In the genomic region with DNA sequence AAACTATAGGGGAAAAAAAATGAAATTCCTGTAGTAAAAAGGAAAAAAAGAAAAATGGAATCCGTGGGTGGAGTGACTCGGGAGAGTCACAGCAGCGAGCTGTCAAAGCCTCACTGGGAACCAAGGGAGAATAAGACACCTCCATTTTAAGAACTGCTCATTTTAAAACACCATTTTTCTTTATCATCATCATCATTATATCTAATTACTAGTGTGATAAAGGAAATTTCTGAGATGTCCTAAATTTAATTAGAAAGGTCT, we compare ENCODE assay signal across 25 mouse cellular contexts. TPM values are rescaled to one million over a fixed set of nuclear protein-coding genes. Genes with fewer than 3 reads are reported as not detected.
DNase-seq lines count a peak whose midpoint lies in the region; ATAC-seq and TF ChIP-seq lines count a peak whose summit lies in the region.
"Had no signal": no experiment of that assay in that cellular context is flagged by ENCODE, and none has a peak within 500 bp of the region (broad histone marks: within the 10 kb centered on the region; RNA-seq: fewer than 3 reads in every experiment).

No protein-coding gene starts in this region.

- DNase-seq in forebrain, embryonic 10.5 days (ENCODE audit: extremely low spot score, low spot score), result no peak
- DNase-seq in forebrain, postnatal 0 days, result no peak
- no peak for DNase-seq in forebrain, embryonic 11.5 days (ENCODE audit: low spot score)
- no peak for DNase-seq in layer of hippocampus, adult 2 months (ENCODE audit: low spot score in 2 of 2)
- DNase-seq in layer of hippocampus, adult 18-20 months (ENCODE audit: low spot score in 2 of 2), result no peak
- DNase-seq in lung, embryonic 14.5 days, result no peak
- DNase-seq in lung, postnatal 14 days, result no peak
- DNase-seq: adrenal gland, adult 2 months; adrenal gland, postnatal 10 days; adrenal gland, postnatal 25 days; cerebellum, adult 11 months; cerebellum, adult 18-20 months; cerebellum, adult 8-10 months; cerebellum, adult 9-11 months; cerebellum, postnatal 14 days; cerebellum, postnatal 36 days; embryo, embryonic 11 days had no signal

- H3K4me1 ChIP-seq in forebrain, embryonic 15.5 days, result peaks cover 15% of the 10 kb centered on the region
- H3K4me1 ChIP-seq in forebrain, embryonic 10.5 days, result no peaks in the 10 kb centered on the region
- no peaks in the 10 kb centered on the region for H3K4me1 ChIP-seq in forebrain, postnatal 0 days (ENCODE audit: insufficient read depth)
- no peaks in the 10 kb centered on the region for H3K4me1 ChIP-seq in forebrain, embryonic 11.5 days (replicated peaks; ENCODE audit: control insufficient read depth, insufficient read depth, low read length)
- peaks cover 8% of the 10 kb centered on the region for H3K4me1 ChIP-seq in lung, embryonic 14.5 days (ENCODE audit: insufficient read depth)
- H3K4me1 ChIP-seq: embryonic facial prominence, embryonic 13.5 days; embryonic facial prominence, embryonic 15.5 days had no signal

- H3K9me3 ChIP-seq in forebrain, embryonic 15.5 days, result no peaks in the 10 kb centered on the region
- no peaks in the 10 kb centered on the region for H3K9me3 ChIP-seq in forebrain, embryonic 10.5 days
- no peaks in the 10 kb centered on the region for H3K9me3 ChIP-seq in forebrain, postnatal 0 days (ENCODE audit: low read length)
- H3K9me3 ChIP-seq in forebrain, embryonic 11.5 days (ENCODE audit: control insufficient read depth, low read length), result no peaks in the 10 kb centered on the region
- no peaks in the 10 kb centered on the region for H3K9me3 ChIP-seq in lung, embryonic 14.5 days (ENCODE audit: low read depth, low read length)
- H3K9me3 ChIP-seq: embryonic facial prominence, embryonic 15.5 days had no signal

- H3K4me3 ChIP-seq in forebrain, embryonic 15.5 days, result no peak overlapping the region
- no peak overlapping the region for H3K4me3 ChIP-seq in forebrain, embryonic 10.5 days
- no peak overlapping the region for H3K4me3 ChIP-seq in forebrain, postnatal 0 days (ENCODE audit: low read depth, low read length)
- no peak overlapping the region for H3K4me3 ChIP-seq in forebrain, embryonic 11.5 days (ENCODE audit: low read depth, low read length)
- no peak overlapping the region for H3K4me3 ChIP-seq in layer of hippocampus, adult 2 months
- H3K4me3 ChIP-seq in lung, embryonic 14.5 days (ENCODE audit: low read depth, low read length), result no peak overlapping the region
- H3K4me3 ChIP-seq: embryonic facial prominence, embryonic 13.5 days; embryonic facial prominence, embryonic 15.5 days; erythroblast, embryonic 14.5 days had no signal

- peak overlapping the region; percentile 63 for H3K27ac ChIP-seq in forebrain, embryonic 15.5 days (replicated peaks)
- no peak overlapping the region for H3K27ac ChIP-seq in forebrain, embryonic 10.5 days
- H3K27ac ChIP-seq in forebrain, postnatal 0 days (ENCODE audit: low read depth, low read length), result no peak overlapping the region; the same call in 1 of the 2 replicates
- H3K27ac ChIP-seq in forebrain, embryonic 11.5 days (ENCODE audit: low read depth, low read length), result no peak overlapping the region
- H3K27ac ChIP-seq in layer of hippocampus, adult 2 months, result peak overlapping the region; percentile 33; the same call in 1 of the 2 replicates
- no peak overlapping the region for H3K27ac ChIP-seq in lung, embryonic 14.5 days (ENCODE audit: low read depth)
- H3K27ac ChIP-seq: embryonic facial prominence, embryonic 13.5 days; embryonic facial prominence, embryonic 15.5 days had no signal

- H3K4me2 ChIP-seq in forebrain, embryonic 15.5 days (replicated peaks), result no peak overlapping the region
- H3K4me2 ChIP-seq in forebrain, postnatal 0 days (ENCODE audit: low read depth), result no peak overlapping the region
- no peak overlapping the region for H3K4me2 ChIP-seq in forebrain, embryonic 11.5 days (ENCODE audit: low read depth, low read length, severe bottlenecking)
- no peak overlapping the region for H3K4me2 ChIP-seq in lung, embryonic 14.5 days
- H3K4me2 ChIP-seq: embryonic facial prominence, embryonic 13.5 days; embryonic facial prominence, embryonic 15.5 days had no signal

- no peaks in the 10 kb centered on the region for H3K36me3 ChIP-seq in forebrain, embryonic 15.5 days
- H3K36me3 ChIP-seq in forebrain, embryonic 10.5 days (replicated peaks), result no peaks in the 10 kb centered on the region
- H3K36me3 ChIP-seq in forebrain, postnatal 0 days (ENCODE audit: insufficient read depth), result no peaks in the 10 kb centered on the region
- no peaks in the 10 kb centered on the region for H3K36me3 ChIP-seq in forebrain, embryonic 11.5 days (ENCODE audit: control insufficient read depth, insufficient read depth, low read length)
- no peaks in the 10 kb centered on the region for H3K36me3 ChIP-seq in lung, embryonic 14.5 days (ENCODE audit: insufficient read depth)
- H3K36me3 ChIP-seq: embryonic facial prominence, embryonic 13.5 days; embryonic facial prominence, embryonic 15.5 days had no signal

- no peaks in the 10 kb centered on the region for H3K27me3 ChIP-seq in forebrain, embryonic 15.5 days
- no peaks in the 10 kb centered on the region for H3K27me3 ChIP-seq in forebrain, embryonic 10.5 days (ENCODE audit: poor library complexity, severe bottlenecking)
- no peaks in the 10 kb centered on the region for H3K27me3 ChIP-seq in forebrain, postnatal 0 days (ENCODE audit: insufficient read depth, low read length)
- H3K27me3 ChIP-seq in forebrain, embryonic 11.5 days (ENCODE audit: control insufficient read depth, insufficient read depth, low read length), result no peaks in the 10 kb centered on the region
- H3K27me3 ChIP-seq in lung, embryonic 14.5 days (ENCODE audit: insufficient read depth, low read length), result no peaks in the 10 kb centered on the region
- H3K27me3 ChIP-seq: embryonic facial prominence, embryonic 13.5 days; embryonic facial prominence, embryonic 15.5 days had no signal

- peak; percentile 46; the same call in 1 of the 2 replicates for ATAC-seq in forebrain, embryonic 15.5 days (replicated peaks)
- ATAC-seq in forebrain, postnatal 0 days, result peak; percentile 82
- ATAC-seq in forebrain, embryonic 11.5 days (replicated peaks; ENCODE audit: low FRiP score), result no peak
- peak; percentile 63; the same call in 1 of the 2 replicates for ATAC-seq in lung, embryonic 14.5 days (ENCODE audit: insufficient read depth)

- no peak for TF ChIP-seq CTCF in forebrain, postnatal 0 days (IDR thresholded peaks at IDR 0.05; ENCODE audit: low read depth)
- TF ChIP-seq CTCF in layer of hippocampus, adult 2 months (conservative IDR thresholded peaks at IDR 0.05), result no peak
- TF ChIP-seq CTCF in lung, embryonic 14.5 days (IDR thresholded peaks at IDR 0.05; ENCODE audit: low read depth), result no peak

- WGBS in forebrain, embryonic 15.5 days, result 27% methylated on average over 3 of the region's 3 CpGs
- 84% methylated on average over 3 of the region's 3 CpGs for WGBS in forebrain, embryonic 10.5 days
- 19% methylated on average over 3 of the region's 3 CpGs for WGBS in forebrain, postnatal 0 days
- 84% methylated on average over 3 of the region's 3 CpGs for WGBS in forebrain, embryonic 11.5 days
- WGBS in lung, embryonic 14.5 days, result 28% methylated on average over 3 of the region's 3 CpGs

- no peak overlapping the region for H3K9ac ChIP-seq in forebrain, embryonic 15.5 days (replicated peaks)
- no peak overlapping the region for H3K9ac ChIP-seq in forebrain, postnatal 0 days
- H3K9ac ChIP-seq in forebrain, embryonic 11.5 days (ENCODE audit: low read length), result no peak overlapping the region
- no peak overlapping the region for H3K9ac ChIP-seq in lung, embryonic 14.5 days
- H3K9ac ChIP-seq: embryonic facial prominence, embryonic 13.5 days; embryonic facial prominence, embryonic 15.5 days had no signal

RNA-seq across cellular contexts. Expression of a gene that starts 53.0 kb away (rescaled TPM):
- 0.19 and 0.46 TPM in 2 replicates for polyA plus RNA-seq in forebrain, embryonic 15.5 days (2015; fragmentation: Nextera tagmentation; extraction: Ambion mirVana)
- 0.26 TPM in 1 of 2 replicates, not detected in the other for polyA plus RNA-seq in forebrain, embryonic 10.5 days (2016; fragmentation: Nextera tagmentation; extraction: Ambion mirVana)
- 0.23 TPM in 1 of 2 replicates, not detected in the other for total RNA-seq in forebrain, postnatal 0 days (2014; rRNA removed)
- polyA plus RNA-seq in forebrain, postnatal 0 days (2015; fragmentation: Nextera tagmentation; extraction: Ambion mirVana), result 0.40 TPM in 1 of 2 replicates, not detected in the other
- 0.31 and 0.36 TPM in 2 replicates for polyA plus RNA-seq in forebrain, embryonic 11.5 days (2014; fragmentation: Nextera tagmentation; extraction: Ambion mirVana)
- total RNA-seq in layer of hippocampus, adult 2 months (2021), result 1 to 10 TPM; 1.0 to 1.3 TPM
- total RNA-seq in layer of hippocampus, adult 18-20 months (2021), result 1 to 10 TPM in 1 of 2 experiments, under 1 TPM in 1; 0.76 to 1.0 TPM
- 0.30 TPM in 1 of 2 replicates, not detected in the other for polyA plus RNA-seq in lung, embryonic 14.5 days (2014; fragmentation: Nextera tagmentation; extraction: Ambion mirVana)
- total RNA-seq: ES-E14, MEL had no signal
- polyA plus RNA-seq: adrenal gland, adult 2 months; brain, embryonic 14.5 days; embryonic facial prominence, embryonic 11.5 days; erythroblast, embryonic 14.5 days had no signal

Comparison
In these comparisons a context has a peak if more than half of its experiments do, and no peak if none do; other contexts are left out.
1. H3K27ac ChIP-seq: peak in forebrain, embryonic 15.5 days (single experiment) and layer of hippocampus, adult 2 months (single experiment); none in forebrain, embryonic 10.5 days (single experiment), forebrain, postnatal 0 days (single experiment), forebrain, embryonic 11.5 days (single experiment) and lung, embryonic 14.5 days (single experiment).